Mouse (Mus musculus) liver, embryonic 14.5 days (tissue): ENCODE measurements around the gene G6pc3.

ENCODE experiments used
- CTCF ChIP-seq: IDR thresholded peaks from 2 replicates; pipeline ENCODE4 v1.5.1; 2016; ENCODE audit warnings: antibody characterized with exemption, low read depth, control low read depth
- EP300 ChIP-seq: IDR thresholded peaks from 2 replicates; pipeline ENCODE4 v1.6.1; 2016; ENCODE audit warnings: antibody characterized with exemption, low read depth

DNA sequence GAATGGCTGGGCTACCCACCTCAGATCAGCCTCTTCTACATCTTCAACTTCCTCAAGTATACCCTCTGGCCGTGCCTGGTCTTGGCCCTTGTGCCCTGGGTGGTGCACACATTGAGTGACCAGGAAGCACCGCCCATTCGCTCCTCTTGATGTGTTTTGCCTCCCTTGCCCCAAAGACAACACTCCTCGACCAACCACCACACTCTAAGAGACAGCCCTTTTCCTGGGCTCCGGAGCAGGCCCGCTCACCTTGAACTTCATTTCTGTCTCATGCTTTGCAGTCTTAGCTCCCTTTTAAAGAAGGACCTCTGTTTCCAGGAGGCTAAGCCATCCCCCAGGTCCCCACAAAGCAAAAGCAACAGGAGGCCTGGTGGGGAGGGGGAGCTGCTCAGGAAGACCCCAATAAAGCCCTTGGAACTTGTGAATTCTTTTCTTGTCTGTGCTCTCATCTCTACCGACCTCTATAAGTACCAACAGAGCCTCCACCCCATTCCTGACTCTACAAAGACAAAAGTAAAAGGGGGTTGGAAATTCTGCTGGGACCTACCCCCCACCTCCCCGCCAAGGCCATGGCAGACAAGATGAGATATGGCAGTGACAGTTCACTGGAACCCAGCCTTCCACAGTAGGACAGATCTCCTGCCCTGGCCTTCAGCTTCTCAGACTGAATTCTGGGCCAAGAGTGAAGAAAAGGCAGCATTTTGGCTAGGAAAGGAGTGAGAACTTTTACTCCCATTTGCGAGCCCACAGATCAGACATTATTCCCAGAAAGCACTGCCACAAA, 4.4 kb downstream of the G6pc3 start:
- TF ChIP-seq CTCF (no peak), EP300 (no peak)
